Mouse (Mus musculus): ENCODE results near the gene Nbl1.

The Nbl1 gene

DNA sequence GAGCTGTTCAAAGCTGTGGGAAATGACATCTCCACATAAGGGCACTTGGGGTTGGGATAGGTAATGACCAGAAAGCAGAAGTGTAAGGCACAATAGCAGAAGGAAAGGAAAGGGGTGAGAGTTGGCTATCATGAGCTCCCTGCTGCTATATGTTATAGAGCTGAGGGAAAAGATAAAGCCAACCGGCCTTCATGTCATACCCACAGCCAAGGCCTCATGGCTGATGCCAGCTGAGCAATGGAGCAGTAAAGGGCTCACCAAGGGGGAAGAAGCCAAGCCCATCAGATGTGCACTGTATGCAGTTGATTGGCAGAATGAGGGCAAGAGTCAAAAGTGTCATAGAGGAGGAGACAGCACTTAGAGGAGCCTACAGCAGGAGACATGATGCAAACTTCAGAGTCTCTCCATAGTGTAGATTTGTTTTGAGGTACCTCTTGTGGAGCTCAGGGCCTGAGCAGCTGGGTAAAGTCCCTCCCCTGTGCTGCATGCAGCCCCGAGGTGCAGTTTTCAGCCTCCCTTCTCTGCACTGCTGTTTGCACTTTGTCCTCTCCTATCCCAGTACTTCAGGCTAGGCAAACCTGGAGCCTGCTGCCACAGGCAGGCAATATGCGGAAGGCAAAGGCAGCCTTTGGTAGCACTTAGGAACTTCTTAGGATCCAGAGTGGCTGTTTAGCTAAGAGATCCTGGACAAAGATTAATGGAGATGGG lies 23.7 kb upstream of the Nbl1 start:
- no peak for TF ChIP-seq GATA4 (IDR thresholded peaks at IDR 0.05; ENCODE audit: insufficient replicate concordance, low read length)

GRCm38 (mm10) chr4:139115721-139116120 lies 22.9 kb upstream of the Nbl1 start:
- TF ChIP-seq GATA4 (IDR thresholded peaks at IDR 0.05; ENCODE audit: insufficient replicate concordance, low read length), result no peak

DNA sequence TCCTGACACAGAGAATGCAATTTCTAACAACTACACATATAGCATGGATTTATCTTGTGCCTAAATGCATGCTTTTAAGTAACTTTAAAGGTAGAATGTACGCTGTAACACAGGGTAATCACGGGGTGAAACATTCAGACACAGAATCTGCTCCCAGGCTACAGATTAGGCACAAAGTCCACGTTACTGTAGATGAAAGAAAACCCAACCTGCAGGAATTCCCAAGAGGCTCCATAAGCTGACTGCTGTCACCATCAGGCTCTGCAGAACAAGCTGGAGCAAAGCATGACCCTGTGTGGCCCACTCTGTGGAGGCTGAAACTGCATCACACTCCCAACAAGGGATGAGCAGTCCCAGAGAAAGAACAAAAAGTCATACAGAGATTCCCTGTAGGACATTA lies 19.7 kb upstream of the Nbl1 start:
- TF ChIP-seq GATA4 (IDR thresholded peaks at IDR 0.05; ENCODE audit: insufficient replicate concordance, low read length), result no peak

GRCm38 (mm10) chr4:139111421-139111820 lies 18.6 kb upstream of the Nbl1 start:
- TF ChIP-seq GATA4 (IDR thresholded peaks at IDR 0.05; ENCODE audit: insufficient replicate concordance, low read length), result no peak

DNA sequence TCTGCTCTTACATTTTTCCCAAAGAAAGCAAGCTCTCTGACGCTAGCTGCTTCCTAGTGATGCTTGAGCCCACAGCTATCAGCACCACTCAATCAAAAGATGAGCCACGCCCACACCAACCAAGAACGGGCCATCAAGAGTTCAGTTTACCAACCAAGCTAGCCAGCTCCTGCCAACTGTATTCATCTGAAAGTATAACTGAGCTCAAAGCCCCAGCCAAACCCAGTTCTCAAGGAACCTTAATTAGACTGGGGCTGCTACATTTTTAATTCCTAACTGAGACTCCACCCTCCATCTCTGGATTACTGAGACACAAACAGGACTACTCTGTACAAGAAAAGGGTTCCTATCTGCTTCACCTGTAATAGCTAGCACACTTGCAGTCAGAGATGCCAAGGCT lies 18.1 kb upstream of the Nbl1 start:
- TF ChIP-seq GATA4 (IDR thresholded peaks at IDR 0.05; ENCODE audit: insufficient replicate concordance, low read length), result no peak

DNA sequence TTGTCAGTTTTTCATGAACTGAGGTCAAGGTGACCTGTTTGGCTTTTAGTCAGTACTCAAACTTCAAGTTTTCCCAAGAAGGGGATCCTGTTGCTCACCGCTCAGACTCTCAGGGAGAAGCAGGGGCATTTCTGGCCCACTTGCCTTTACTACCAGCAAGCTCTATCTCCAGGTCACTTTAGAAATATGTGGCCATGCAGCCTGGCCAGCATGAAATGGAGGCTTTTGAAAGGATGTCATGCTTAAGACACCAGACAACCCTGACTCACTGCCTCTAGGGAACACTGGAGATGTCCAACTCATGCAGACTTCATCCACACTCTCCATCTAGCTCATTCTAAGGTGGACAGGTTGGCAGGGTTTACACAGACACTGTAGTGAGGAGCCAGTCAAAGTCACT lies 12.7 kb upstream of the Nbl1 start:
- no peak for TF ChIP-seq GATA4 (IDR thresholded peaks at IDR 0.05; ENCODE audit: insufficient replicate concordance, low read length)

DNA sequence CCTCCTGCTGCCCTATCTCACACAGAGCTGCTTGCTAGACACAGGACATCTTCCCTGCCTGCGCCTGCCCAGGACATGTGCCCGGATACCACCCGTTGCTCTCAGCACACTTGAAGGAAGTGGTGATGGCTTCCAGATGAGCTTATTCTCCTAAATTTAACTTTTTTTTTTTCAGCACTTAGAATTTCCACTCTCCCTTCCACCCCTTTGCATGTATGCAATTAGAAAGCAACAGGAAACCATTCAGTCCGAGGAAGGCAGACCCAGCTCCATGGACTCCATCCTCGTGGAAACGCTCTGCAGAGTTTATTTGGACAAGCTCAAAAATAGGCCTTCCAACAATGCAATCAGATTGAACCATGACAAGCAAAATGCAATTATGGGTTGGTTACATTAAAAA lies 8.8 kb upstream of the Nbl1 start:
- TF ChIP-seq GATA4 (IDR thresholded peaks at IDR 0.05; ENCODE audit: insufficient replicate concordance, low read length), result no peak

- no peak for TF ChIP-seq GATA4 (IDR thresholded peaks at IDR 0.05; ENCODE audit: insufficient replicate concordance, low read length)
These were observed 7.5 kb upstream of the Nbl1 start for GRCm38 (mm10) chr4:139100326-139100725.

- TF ChIP-seq GATA4 (IDR thresholded peaks at IDR 0.05; ENCODE audit: insufficient replicate concordance, low read length), result no peak
These were observed 3.4 kb upstream of the Nbl1 start for GRCm38 (mm10) chr4:139096201-139096600.

DNA sequence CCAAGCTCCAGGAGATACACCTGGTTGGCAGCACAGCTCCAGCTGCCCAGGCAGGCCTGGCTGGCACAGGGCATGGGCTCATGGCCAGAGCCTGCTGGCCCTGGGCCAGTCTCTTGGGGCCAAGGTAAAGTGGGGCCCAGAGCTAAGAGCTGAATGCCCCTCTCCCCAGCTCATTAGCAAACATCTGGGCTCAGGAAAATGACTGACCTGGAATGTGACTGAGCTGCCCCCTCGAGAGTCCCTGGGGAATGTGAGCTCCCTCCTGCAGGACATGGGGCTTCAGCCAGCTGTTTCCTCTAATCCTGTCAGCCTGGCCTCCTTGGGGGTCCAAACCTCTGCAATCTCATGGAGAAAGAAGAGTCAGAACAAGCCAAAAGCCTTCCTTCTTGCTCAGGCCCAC lies 2.6 kb upstream of the Nbl1 start:
- no peak for TF ChIP-seq GATA4 (IDR thresholded peaks at IDR 0.05; ENCODE audit: insufficient replicate concordance, low read length)

DNA sequence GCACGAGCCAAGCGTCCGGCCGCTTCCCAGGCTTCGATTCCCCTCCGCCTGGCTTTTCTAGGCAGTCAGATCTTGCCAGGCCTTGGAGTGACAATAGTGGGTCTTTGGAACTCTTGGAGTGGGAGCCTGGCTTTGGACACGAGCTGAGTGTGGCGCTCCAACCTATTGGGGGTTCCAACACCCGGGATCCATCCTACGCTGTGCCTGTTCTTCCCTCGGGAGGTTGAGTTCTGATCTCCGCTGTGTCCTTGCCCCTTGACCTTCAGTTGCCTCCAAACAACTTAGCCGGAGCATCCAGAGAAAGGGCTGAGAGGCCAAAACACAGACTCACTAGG lies 370 bp upstream of the Nbl1 start:
- no peak for TF ChIP-seq GATA4 (IDR thresholded peaks at IDR 0.05; ENCODE audit: insufficient replicate concordance, low read length)

DNA sequence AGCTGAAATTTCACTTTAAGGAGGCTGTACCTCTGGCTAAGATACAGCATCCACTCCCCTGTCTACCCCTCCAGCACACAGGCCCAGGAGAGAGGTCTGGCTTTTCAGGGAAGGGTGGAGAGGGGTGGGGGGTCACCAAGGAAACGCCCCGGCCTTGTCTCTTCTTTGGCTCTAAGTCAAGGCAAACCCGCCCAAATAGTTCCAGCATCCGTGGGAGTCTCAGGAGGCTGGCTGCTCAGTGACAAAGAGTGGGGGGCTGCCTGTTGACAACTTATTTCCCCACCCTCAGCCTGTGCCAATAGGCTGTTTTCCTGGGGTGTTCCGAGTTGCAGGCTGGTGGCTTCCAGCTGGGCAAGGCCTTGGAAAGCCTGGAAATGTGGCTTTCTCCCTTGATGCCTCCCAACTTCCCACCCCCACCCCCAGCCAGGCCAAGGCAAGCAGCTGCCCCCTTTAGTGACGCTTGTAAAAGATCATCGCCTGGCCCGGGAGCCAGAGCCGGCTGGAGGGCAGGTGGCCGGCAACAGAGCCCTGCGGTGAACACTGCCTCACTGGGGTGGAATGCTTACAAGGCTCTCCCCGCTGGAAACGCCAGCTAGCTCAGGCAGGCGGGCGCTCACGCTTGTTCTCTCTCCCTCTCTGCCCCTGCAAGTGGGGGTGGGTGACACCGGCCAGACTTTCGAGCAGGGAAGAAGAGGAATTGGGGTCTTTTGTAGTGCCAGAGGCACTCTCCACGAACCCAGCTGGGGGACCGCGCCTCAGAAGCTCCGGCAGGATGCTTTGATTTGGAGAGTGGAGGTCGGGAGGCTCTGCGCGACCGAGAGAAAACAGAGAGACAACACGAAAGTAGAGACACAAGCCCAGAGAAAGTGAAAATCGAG lies 1.1 kb downstream of the Nbl1 start:
- no peak for TF ChIP-seq GATA4 (IDR thresholded peaks at IDR 0.05; ENCODE audit: insufficient replicate concordance, low read length)

DNA sequence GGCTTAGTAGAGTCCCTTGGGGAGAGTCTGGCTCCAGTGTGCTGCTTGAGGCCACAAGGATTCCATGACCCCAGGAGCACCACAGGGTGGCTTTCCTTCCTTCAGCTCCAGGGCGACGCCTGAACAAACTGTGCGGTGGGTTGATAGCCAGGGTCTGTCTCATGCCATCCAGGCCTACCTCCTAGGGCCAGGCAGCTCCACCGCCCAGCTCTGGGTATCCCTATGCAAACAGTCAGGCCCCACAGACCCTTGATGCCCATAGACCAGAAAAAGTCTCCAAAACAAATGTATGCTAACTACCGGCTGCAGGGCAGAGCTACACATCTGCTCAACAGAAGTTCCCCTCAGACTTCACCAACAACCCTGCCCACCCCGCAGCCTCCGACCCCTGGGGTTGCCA lies 1.7 kb downstream of the Nbl1 start:
- TF ChIP-seq GATA4 (IDR thresholded peaks at IDR 0.05; ENCODE audit: insufficient replicate concordance, low read length), result no peak

- TF ChIP-seq GATA4 (IDR thresholded peaks at IDR 0.05; ENCODE audit: insufficient replicate concordance, low read length), result no peak
These were observed 2.4 kb downstream of the Nbl1 start for GRCm38 (mm10) chr4:139090303-139090940.

- TF ChIP-seq GATA4 (IDR thresholded peaks at IDR 0.05; ENCODE audit: insufficient replicate concordance, low read length), result no peak
These were observed 3.7 kb downstream of the Nbl1 start for GRCm38 (mm10) chr4:139088982-139089671.

Measured in liver, adult (tissue).